18 mouse cellular contexts compared by ENCODE assay signal in the genomic region with DNA sequence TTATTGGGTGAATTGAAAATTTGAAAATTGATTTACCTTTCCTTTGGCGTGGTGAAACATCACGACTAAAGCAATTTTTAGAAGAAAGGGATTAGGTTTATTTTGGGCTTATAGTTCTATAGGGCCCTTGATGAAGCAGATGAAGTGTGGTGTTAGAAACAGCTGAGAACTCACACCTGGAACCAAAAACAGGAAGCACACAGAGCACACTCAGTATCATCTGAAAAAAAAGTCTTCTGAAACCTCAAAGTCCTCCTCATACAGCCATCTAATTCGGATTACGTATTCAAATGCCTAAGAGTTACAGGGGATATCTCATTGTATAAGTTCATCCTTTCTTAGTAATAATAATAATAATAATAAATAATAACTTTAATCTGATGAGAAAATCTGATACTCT. TPM values are rescaled to one million over a fixed set of nuclear protein-coding genes. Genes with fewer than 3 reads are reported as not detected.
"Had no signal": no experiment of that assay in that cellular context is flagged by ENCODE, and none has a peak within 500 bp of the region (broad histone marks: within the 10 kb centered on the region; RNA-seq: fewer than 3 reads in every experiment).

No protein-coding gene starts in this region.

- H3K27ac ChIP-seq: neural tube, embryonic 12.5 days; neural tube, embryonic 13.5 days; neural tube, embryonic 15.5 days; stomach, embryonic 15.5 days; stomach, postnatal 0 days had no signal

- H3K4me1 ChIP-seq: neural tube, embryonic 12.5 days; neural tube, embryonic 13.5 days; neural tube, embryonic 15.5 days; stomach, embryonic 15.5 days had no signal

- H3K27me3 ChIP-seq: neural tube, embryonic 12.5 days; neural tube, embryonic 13.5 days; neural tube, embryonic 15.5 days; stomach, embryonic 15.5 days had no signal

- H3K36me3 ChIP-seq: neural tube, embryonic 12.5 days; neural tube, embryonic 13.5 days; neural tube, embryonic 15.5 days; stomach, embryonic 15.5 days had no signal

- H3K4me2 ChIP-seq: neural tube, embryonic 12.5 days; neural tube, embryonic 13.5 days; neural tube, embryonic 15.5 days; stomach, embryonic 15.5 days had no signal

- H3K9ac ChIP-seq: neural tube, embryonic 12.5 days; neural tube, embryonic 13.5 days; neural tube, embryonic 15.5 days; stomach, embryonic 15.5 days had no signal

- DNase-seq: retina, postnatal 1 day; right cerebral cortex, adult 18-20 months; right cerebral cortex, postnatal 14 days; right cerebral cortex, postnatal 25 days; right cerebral cortex, postnatal 4 days; spleen, adult 18-20 months; thymus, adult 18-20 months; thymus, adult 2 months; thymus, postnatal 14 days; thymus, postnatal 25 days; thymus, postnatal 36 days; thymus, postnatal 4 days had no signal

- H3K4me3 ChIP-seq: neural tube, embryonic 12.5 days; neural tube, embryonic 13.5 days; neural tube, embryonic 15.5 days; stomach, embryonic 15.5 days had no signal

- H3K9me3 ChIP-seq: neural tube, embryonic 12.5 days; neural tube, embryonic 13.5 days; neural tube, embryonic 15.5 days; stomach, embryonic 15.5 days had no signal

RNA-seq across cellular contexts. Expression of gene Plppr5, which starts 24.1 kb away (rescaled TPM):
- total RNA-seq: neutrophil, adult 5-6 weeks had no signal
